Mouse (Mus musculus) megakaryocyte, embryonic 14.5 days (primary cell): ENCODE results near the gene Gm13290. TPM values are rescaled to one million over a fixed set of nuclear protein-coding genes. Genes with fewer than 3 reads are reported as not detected.
A peak's percentile ranks its signal among the peaks of the same experiment; 100 is the strongest.
"Not testable (repeated sequence)": the region's sequence is repeated elsewhere in the genome, so short reads cannot be mapped to it uniquely, and the experiment has no call there.

Experiments
- H3K27me3 ChIP-seq: replicated peaks from 2 replicates; pipeline ENCODE3; 2012; ENCODE audit warnings: inconsistent platforms
- H3K36me3 ChIP-seq: replicated peaks from 2 replicates; pipeline ENCODE3; 2012; ENCODE audit warnings: low read length, inconsistent platforms, mixed read lengths
- H3K4me1 ChIP-seq: 2 replicates; pipeline ENCODE4 v1.6.1; 2012; ENCODE audit warnings: inconsistent platforms
- H3K4me3 ChIP-seq: replicated peaks from 2 replicates; pipeline ENCODE3; 2012; ENCODE audit warnings: moderate library complexity, mild to moderate bottlenecking, inconsistent platforms
- H3K9me3 ChIP-seq: 2 replicates; pipeline ENCODE4 v1.6.1; 2012; ENCODE audit warnings: inconsistent platforms
- FLI1 ChIP-seq: IDR thresholded peaks from 2 replicates; pipeline ENCODE4 v1.6.1; 2012; ENCODE audit warnings: low read length, inconsistent platforms, mixed read lengths
- GATA1 ChIP-seq: IDR thresholded peaks from 3 replicates; pipeline ENCODE4 v1.6.1; 2012; ENCODE audit warnings: mixed read lengths, low read length, inconsistent platforms, borderline replicate concordance
- polyA plus RNA-seq: library from polyadenylated mRNA; stranded (reverse); fragments of >175 nt; gene quantifications from 2 replicates; pipeline ENCODE4 v1.2.3, GENCODE M21; 2012; ENCODE audit warnings: low replicate concordance; ENCODE audit not compliant: insufficient read depth

Gm13290 gene
- not detected in 2 replicates for polyA plus RNA-seq

DNA sequence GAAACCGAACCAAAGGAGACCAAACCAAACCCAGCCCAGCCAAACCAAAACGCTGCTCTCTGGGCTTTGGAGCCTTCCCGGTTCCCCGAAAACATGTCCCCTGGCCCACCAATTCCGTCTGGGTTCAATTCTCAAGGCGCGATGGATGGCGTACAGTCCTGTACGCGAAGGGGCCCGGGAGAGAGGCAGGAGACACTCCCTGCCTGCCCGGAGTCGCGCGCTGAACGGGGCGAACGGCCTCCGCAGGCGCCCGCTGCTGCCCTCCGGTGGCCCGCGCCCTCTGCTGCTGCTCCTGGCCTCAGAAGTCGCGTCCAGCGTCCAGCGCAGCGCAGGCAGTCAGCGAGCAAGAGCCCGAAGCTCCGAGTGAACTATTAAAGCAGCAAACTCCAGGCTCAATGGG lies at the start of gene Gm13290:
TSS of gene Gm13290 (plus strand) at position 301 of the 400 bp plus-strand sequence.
- not testable (repeated sequence) for H3K9me3 ChIP-seq, H3K27me3 ChIP-seq, H3K4me3 ChIP-seq, H3K4me1 ChIP-seq, H3K36me3 ChIP-seq

DNA sequence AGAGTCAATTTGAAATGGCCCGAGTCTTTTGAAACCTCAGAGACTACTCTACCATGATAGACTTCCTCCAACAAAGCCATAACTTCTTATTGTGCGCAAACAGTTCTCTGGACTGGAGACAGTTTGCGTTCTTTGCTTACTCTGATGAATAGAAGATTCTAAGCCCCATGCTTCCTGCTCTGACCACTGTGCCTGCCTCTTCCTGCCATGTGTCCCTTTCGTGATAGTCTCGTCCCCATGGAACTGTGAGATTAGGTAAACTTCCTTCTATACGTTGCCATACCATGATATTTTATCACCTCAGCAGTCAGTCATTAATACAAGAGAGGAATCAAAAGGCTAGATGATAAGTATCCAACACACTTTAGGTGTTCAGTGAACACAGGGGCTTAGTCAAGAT lies 46.9 kb upstream of the Gm13290 start:
- no peak for TF ChIP-seq FLI1
- TF ChIP-seq GATA1: no peak
- H3K36me3 ChIP-seq: no peaks in the 10 kb centered on the region
- peak overlapping the region; percentile 89 for H3K4me3 ChIP-seq

DNA sequence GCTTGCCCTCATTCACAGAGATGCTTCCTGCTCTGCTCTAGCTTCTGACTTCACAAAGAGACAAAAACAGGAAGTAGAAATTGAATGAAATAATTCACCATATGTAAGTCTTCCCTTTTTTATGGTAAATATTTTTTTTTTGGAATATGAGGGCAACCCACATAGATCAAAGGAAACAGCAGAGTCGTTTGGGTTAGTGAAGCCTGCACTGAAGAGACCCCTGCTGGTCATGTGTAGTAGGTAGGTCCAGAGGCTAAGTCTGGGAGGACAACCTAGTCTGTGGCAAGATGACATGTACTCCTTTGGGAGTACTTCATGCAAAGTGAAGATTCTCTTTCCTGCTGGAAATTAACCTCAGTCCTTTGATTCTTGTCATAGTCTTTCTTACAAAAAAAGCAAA lies 46.3 kb upstream of the Gm13290 start:
- no peak for TF ChIP-seq GATA1
- H3K4me3 ChIP-seq: peak overlapping the region; percentile 89
- no peaks in the 10 kb centered on the region for H3K36me3 ChIP-seq
- H3K27me3 ChIP-seq: no peaks in the 10 kb centered on the region
- H3K4me1 ChIP-seq: peaks cover 28% of the 10 kb centered on the region
- H3K9me3 ChIP-seq: no peaks in the 10 kb centered on the region

More for the DNA sequence above, 46.9 kb upstream of the Gm13290 start:
- H3K4me1 ChIP-seq: peaks cover 28% of the 10 kb centered on the region
- no peaks in the 10 kb centered on the region for H3K9me3 ChIP-seq
- H3K27me3 ChIP-seq: no peaks in the 10 kb centered on the region

DNA sequence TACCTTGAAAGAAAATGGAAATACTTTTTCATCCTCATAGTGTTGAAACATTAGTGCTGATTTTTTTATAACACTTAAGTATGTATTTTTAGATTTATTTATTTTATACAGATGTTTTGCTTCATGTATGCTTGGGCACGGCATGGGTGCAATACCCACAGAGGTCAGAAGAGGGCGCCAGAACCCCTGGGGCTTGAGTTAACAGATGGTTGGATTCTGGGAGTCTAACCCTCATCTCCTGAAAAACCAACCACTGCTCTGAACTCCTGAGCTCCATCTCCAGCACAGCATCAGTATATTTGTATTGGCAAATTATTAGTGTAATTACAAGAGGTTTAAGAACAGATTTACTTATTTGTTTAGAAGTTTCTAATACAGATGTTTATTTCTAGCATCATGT lies 35.2 kb upstream of the Gm13290 start:
- Histone ChIP-seq H3K36me3 (no peaks in the 10 kb centered on the region), H3K9me3 (no peaks in the 10 kb centered on the region), H3K4me1 (peaks cover 16% of the 10 kb centered on the region), H3K4me3 (no peak overlapping the region), H3K27me3 (peaks cover 6% of the 10 kb centered on the region)
- no peak for TF ChIP-seq FLI1
- no peak for TF ChIP-seq GATA1

DNA sequence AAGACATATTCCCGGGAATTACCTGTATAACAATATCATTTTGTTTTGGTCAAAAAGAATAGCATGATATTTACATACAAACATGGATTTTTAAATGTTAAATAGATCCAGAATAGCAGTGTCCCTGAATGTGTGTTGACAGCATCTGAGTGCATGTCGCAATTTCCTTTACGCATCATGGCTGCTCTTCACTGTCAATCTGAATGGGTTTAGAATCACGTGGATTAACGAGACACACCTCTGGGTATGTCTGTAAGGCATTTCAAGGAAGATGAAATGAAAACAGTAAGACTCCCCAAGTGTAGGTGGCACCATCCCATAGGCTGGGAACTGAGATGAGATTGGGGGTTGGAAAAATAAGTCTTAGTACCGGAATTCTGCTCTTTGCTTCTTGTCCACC lies 34.6 kb upstream of the Gm13290 start:
- Histone ChIP-seq H3K27me3 (peaks cover 6% of the 10 kb centered on the region), H3K36me3 (no peaks in the 10 kb centered on the region), H3K4me3 (no peak overlapping the region), H3K4me1 (peaks cover 16% of the 10 kb centered on the region), H3K9me3 (no peaks in the 10 kb centered on the region)
- TF ChIP-seq FLI1 (no peak), GATA1 (no peak)

DNA sequence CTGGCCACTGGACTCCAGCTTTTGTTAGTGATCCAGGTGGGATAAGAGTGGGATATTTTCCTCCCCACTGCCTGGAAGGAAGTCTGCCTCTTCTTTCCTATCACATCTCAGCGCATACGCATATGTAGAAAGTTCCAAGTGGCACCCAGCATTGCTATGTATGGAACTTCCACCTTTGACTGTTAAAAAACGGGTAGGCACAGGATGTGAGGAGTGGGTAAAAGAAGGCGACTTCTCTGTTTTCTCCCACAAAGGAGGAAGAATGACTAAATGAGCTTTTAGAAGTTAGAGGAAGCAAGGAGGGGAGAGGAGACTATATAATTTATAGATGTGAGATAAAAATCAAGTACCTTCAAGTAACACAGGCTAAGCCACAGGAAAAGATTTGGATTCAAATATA lies 32.2 kb upstream of the Gm13290 start:
- peaks cover under 1% of the 10 kb centered on the region for H3K27me3 ChIP-seq
- TF ChIP-seq FLI1 (no peak), GATA1 (no peak)
- H3K4me3 ChIP-seq: no peak overlapping the region
- H3K4me1 ChIP-seq: peaks cover 19% of the 10 kb centered on the region
- no peaks in the 10 kb centered on the region for H3K9me3 ChIP-seq
- no peaks in the 10 kb centered on the region for H3K36me3 ChIP-seq

DNA sequence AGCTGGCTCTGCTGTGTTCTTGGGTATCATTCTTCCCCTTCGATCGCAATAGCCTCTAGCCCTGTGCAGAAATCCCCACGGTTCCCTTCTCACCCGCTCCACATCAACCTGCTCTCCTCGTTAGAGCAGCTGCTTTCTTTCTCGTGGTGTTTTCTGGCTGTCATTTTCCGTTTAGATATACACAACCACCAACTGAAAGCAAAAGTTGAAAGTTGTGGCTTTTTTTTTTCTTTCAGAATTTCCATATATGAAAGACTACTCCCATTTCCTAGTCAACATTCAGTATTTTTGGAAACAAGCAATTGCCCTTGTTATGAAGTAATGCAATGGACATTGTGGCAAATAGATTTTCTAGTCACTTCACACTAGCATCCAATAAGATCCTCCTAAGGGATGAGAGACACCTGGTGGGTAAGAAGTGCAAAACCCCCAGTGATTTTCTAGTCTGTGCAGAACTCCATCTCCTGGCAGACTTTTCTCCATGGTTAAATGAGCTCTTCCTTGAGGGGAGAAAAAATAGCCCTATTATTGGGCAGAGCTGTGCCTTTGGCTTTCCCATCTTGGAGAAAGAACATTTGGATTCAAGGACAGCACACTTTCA lies 30.8 kb upstream of the Gm13290 start:
- Histone ChIP-seq H3K27me3 (peaks cover 2% of the 10 kb centered on the region), H3K4me3 (peak overlapping the region; percentile 12), H3K36me3 (no peaks in the 10 kb centered on the region), H3K9me3 (no peaks in the 10 kb centered on the region), H3K4me1 (peaks cover 19% of the 10 kb centered on the region)
- TF ChIP-seq FLI1 (no peak), GATA1 (no peak)

DNA sequence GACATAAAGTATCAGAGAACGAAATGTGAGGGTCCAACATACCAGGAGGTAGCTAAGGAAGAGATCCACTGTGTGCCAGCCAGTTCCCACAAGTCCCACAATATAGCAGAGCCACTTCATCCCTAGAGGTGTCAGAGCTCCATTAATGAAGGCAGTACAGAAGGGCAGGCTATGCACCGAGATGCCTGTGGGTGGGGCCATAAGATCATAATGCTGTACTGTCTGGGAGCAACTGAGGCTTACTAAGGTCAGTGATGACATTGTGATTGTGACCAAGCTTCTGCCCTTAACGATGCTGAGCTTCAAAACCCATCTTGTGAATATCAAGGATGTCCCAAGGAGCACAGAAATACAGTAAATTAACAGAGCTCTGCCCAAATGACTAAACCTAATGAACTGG lies 29.4 kb upstream of the Gm13290 start:
- H3K36me3 ChIP-seq: no peaks in the 10 kb centered on the region
- peaks cover 5% of the 10 kb centered on the region for H3K27me3 ChIP-seq
- no peak for TF ChIP-seq GATA1
- TF ChIP-seq FLI1: no peak
- no peaks in the 10 kb centered on the region for H3K9me3 ChIP-seq
- H3K4me3 ChIP-seq: no peak overlapping the region
- H3K4me1 ChIP-seq: peaks cover 16% of the 10 kb centered on the region

DNA sequence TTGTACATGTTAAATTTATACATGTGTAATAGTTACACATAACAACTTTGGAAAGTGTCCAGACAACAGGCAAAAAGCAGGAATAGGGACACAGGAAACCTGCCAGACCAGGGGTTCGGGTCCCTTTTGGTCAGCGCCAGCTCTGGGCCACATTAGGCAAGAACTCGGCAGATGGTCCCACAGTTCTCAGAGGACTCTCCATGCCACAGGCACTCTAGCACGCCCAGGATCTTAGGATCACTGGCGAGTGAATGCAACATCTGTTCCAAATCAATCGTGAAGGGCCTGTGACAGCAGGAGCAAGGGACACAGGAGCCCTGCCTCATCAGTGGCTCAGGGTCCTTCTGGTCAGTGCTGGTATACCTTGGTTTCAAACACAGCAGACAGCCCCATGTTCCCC lies 23.7 kb upstream of the Gm13290 start:
- Histone ChIP-seq H3K4me3 (no peak overlapping the region), H3K27me3 (peaks cover 5% of the 10 kb centered on the region), H3K4me1 (no peaks in the 10 kb centered on the region), H3K9me3 (no peaks in the 10 kb centered on the region), H3K36me3 (no peaks in the 10 kb centered on the region)
- TF ChIP-seq FLI1 (no peak), GATA1 (no peak)

DNA sequence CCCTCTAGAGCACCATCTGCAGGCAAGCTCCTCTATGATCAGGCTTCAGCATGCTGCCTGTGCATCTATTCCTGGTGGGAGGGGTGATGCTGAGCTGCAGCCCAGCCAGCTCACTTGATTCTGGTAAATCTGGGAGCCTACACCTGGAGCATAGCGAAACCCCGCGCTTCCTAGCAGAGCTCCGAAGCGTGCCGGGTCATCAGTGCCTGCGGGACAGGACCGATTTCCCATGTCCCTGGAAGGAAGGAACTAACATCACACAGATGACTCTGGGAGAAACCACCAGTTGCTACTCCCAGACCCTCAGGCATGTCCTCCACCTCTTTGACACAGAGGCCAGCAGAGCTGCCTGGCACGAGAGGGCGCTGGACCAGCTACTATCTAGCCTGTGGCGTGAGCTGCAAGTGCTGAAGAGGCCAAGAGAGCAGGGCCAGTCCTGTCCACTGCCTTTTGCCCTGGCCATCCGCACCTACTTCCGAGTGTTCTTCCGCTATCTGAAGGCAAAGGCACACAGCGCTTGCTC lies 18.8 kb upstream of the Gm13290 start, which contains the start of gene Gm13271:
TSS of gene Gm13271 (plus strand) at position 51 of the 523 bp plus-strand sequence.
- H3K9me3 ChIP-seq, H3K36me3 ChIP-seq, H3K4me3 ChIP-seq, H3K4me1 ChIP-seq, H3K27me3 ChIP-seq: not testable (repeated sequence)

DNA sequence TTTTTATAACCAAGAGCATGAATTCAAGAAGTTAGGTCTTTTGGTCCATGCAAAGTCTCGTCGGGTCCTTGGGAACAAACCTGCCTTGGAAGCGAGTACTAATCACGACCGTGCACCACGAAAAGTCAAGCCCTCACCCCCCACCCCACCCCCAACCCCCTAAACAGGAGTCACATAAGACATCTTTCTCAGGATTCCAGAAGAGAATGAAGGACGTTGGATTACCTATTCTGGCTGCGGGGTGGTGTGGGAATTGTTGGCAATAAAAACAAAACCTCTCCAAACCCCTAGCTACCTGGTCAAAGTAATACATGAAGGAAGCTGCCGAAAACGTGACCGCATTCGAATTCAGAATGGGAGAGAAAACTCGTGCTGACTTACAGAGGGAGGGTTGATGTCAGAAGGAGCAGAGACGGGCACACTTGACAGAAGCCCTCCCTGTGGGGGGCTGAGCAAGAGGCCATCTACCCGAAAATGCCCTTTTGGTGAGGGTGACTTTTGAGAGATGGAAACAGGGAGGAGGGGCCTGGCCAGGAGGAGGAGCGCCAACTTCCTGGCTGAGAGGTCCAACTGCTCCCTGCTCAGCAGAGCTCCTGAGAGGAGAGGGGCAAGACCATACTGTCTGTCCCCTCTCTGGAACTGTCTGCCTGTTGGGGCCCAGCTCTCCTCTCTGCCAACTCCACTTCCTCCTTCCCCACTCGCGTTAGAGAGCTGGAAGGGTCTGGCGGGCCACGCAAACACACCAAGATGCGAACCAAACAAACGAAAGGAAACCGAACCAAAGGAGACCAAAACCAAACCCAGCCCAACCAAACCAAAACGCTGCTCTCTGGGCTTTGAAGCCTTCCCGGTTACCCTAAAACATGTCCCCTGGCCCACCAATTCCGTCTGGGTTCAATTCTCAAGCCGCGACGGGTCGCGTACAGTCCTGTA lies 16.8 kb upstream of the Gm13290 start:
- not testable (repeated sequence) for H3K36me3 ChIP-seq, H3K4me3 ChIP-seq, H3K4me1 ChIP-seq, H3K9me3 ChIP-seq, H3K27me3 ChIP-seq

DNA sequence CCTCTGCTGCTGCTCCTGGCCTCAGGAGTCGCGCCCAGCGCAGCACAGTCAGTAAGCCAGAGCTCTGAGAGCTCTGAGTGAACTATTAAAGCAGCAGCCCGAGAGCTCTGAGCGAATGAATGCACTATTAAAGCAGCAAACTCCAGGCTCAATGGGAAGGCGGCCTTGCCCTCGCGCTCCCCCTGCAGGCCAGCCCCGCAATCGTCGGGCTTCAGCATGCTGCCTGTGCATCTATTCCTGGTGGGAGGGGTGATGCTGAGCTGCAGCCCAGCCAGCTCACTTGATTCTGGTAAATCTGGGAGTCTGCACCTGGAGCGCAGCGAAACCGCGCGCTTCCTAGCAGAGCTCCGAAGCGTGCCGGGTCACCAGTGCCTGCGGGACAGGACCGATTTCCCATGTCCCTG lies 16.0 kb upstream of the Gm13290 start:
- H3K27me3 ChIP-seq, H3K4me3 ChIP-seq, H3K36me3 ChIP-seq, H3K4me1 ChIP-seq, H3K9me3 ChIP-seq: not testable (repeated sequence)

DNA sequence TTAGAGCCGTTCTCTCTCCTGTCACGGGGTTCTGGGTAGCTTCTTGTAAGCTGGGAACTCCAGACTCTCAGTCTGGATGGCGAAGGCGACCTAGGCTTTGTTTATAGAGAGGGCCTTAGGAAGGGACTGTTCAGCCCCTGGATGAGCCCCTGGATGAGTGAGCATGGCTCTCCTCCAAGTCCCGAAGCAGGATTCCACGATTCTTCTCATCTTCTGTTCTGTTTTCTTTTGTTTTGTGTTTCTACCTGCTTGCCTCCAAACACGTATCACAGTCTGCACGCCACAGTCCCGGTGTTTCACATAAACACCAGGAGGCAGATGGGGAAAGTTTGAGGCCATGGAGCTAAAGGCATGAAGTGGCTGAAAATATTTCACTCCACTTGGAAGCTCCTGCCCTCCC lies 14.9 kb upstream of the Gm13290 start:
- not testable (repeated sequence) for H3K9me3 ChIP-seq, H3K4me3 ChIP-seq, H3K36me3 ChIP-seq, H3K4me1 ChIP-seq, H3K27me3 ChIP-seq

DNA sequence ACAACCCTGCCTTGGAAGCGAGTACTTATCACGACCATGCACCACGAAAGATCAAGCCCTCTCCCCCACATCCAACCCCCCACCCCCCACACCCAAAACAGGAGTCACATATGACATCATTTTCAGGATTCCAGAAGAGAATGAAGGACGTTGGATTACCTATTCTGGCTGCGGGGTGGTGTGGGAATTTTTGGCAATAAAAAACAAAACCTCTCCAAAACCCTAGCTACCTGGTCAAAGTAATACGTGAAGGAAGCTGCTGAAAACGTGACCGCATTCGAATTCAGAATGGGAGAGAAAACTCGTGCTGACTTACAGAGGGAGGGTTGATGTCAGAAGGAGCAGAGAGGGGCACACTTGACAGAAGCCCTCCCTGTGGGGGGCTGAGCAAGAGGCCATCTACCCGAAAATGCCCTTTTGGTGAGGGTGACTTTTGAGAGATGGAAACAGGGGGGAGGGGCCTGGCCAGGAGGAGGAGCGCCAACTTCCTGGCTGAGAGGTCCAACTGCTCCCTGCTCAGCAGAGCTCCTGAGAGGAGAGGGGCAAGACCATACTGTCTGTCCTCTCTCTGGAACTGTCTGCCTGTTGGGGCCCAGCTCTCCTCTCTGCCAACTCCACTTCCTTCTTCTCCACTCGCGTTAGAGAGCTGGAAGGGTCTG lies 13.9 kb upstream of the Gm13290 start, which contains the start of gene Gm13283:
TSS of gene Gm13283 (plus strand) at position 510 of the 659 bp plus-strand sequence.
- not testable (repeated sequence) for H3K9me3 ChIP-seq, H3K4me3 ChIP-seq, H3K4me1 ChIP-seq, H3K36me3 ChIP-seq, H3K27me3 ChIP-seq
